Mouse (Mus musculus): ENCODE results near the gene Rpl19.
A peak's percentile ranks its signal among the peaks of the same experiment; 100 is the strongest.

The Rpl19 gene

DNA sequence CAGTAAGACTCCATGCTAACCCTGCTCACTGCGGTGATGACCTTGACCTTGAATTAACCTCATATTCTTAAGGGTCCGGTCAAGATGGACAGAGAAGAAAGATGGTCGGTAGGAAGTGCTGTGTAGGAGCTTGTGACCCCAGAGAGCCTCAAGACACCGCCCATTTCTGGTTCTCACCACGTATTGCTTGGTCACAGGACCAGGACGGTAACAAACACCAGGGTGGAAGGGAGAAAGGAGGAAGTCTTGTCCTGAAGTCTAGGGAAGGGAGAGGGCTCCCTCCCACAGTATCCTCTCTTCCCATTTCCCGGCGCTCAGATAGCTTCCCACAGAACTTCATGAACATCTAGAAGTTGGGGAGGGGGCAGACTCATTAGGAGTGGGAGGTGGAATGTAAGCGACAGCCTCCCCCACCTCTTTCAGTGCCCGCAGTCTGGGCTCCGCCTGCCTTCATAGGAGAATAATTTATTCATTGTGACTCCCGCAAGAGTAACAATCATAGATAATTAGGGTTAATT, 25.2 kb downstream of the Rpl19 start:
- no peak for DNase-seq (ENCODE audit: low read depth in 2 of 2, low spot score in 2 of 2)

DNA sequence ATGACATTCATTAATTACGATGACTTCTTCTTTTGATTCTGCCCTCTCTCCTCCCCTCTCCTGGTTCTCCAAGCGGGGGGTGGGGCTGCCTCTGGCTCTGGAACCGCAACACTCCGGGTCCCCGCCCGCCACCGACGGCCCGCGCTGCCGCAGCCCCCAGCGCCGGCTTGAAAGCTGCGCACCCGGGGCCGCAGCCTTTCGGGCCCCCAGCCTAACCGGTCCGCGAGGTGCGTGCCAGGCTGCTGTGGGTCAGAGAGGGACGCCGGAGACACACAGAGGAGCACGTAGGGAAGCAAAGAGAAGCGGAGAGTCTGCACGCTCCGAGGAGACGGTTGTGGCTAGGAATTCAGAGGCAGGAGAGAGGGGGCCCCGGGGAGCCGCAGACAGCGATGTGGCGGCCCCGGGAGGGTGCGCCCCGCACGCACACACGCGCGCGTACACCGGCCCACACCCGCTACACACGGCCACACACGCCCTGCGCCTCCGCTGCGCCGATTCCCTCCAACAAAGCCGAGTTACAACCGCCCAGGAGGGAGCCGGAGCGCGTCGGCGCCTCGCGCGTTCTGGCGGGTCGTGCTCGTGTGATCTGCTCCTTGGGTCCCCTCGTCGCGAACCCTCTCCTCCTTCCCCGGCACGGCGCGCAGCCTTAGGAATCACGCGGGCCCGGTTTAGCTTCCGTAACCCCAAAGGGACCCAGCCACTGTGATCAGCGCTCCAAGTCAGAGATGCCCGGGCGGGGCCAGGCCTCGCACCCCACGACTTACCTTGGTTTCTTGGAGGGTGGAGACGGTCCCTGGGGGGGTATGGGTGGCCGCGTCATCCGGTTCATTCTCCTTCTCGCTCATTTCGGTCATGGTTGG, 25.8 kb downstream of the Rpl19 start:
- DNase-seq (ENCODE audit: low read depth in 2 of 2, low spot score in 2 of 2): peak; percentile 34 to 61

DNA sequence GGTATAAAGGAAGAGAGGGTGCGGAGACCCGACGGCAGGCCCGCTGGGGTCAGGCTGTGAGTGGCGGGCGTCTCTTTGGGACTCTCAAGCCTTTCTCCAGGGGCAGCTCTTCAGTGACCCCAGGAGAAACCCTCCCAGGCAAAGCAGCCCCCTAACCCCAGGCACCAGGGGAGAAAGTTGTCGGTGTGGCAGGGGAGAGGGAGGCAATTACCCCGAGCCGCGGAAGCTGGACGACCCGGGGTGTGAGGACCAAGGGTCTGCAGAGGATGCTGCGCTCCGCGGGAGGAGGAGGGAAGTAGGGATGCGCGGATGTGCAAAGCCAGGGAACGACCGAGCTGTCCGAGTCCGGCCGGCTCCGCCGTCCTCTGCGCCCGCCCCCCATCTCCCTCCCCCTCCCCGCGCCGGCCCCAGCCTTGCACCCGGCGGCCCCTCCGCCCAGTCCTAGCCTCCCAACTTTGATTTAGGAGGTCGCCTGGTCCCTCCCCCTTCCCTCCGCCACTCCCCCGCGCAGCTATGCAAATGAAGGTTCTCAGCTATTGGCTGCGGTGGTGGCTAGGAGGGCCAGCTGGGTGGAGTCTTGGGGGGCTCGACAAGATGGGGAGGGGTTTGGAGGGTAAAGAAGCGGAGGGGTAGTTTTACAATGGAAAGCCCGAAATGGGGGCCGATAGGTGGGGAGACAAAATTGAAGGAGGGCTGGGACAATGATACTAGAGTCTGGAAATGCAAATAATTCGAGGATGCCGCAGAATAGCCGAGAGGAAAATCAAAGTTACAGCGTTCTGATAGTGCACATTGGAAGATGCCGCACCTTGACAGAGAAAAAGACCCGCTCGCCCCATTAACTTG, 26.7 kb downstream of the Rpl19 start, which contains the start of gene Stac2:
Stac2 (minus strand) TSS at position 474 of the 846 bp plus-strand sequence.
- DNase-seq (ENCODE audit: low read depth in 2 of 2, low spot score in 2 of 2): no peak

- DNase-seq (ENCODE audit: low read depth in 2 of 2, low spot score in 2 of 2): no peak
These were observed 31.0 kb downstream of the Rpl19 start for GRCm38 (mm10) chr11:98057466-98057865.

GRCm38 (mm10) chr11:98057998-98058397, 31.5 kb downstream of the Rpl19 start:
- DNase-seq (ENCODE audit: low read depth in 2 of 2, low spot score in 2 of 2): no peak

GRCm38 (mm10) chr11:98059662-98060061, 33.2 kb downstream of the Rpl19 start:
- DNase-seq (ENCODE audit: low read depth in 2 of 2, low spot score in 2 of 2): no peak

DNA sequence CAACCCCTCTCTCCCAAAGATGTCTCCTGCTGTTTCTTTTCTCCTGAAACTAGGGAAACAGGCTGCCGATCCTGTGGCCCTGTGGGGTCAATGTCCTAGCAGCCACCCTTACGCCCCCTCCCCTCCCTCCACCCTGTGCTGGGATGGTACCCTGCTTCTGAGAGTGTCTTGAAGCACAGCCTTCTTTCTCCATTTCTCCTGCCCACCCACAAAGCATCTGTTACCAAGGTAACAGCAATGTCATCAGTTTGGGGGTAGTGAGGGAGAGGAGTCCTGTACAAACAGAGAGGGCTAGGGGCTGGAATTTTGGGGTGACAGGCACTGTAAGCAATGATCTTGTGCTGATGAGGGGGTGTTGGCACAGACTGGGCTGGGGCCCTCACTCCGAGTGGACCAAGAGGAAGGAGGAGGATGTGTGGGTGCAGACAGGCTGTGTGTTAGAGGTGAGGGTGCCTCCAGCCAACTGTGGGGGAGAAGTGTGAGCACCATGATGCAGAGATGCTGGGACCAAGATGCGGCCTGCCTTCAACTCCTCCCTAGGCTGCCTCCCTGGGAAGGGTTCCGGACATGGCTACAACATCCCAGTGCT, 33.7 kb downstream of the Rpl19 start:
- no peak for DNase-seq (ENCODE audit: low read depth in 2 of 2, low spot score in 2 of 2)

DNA sequence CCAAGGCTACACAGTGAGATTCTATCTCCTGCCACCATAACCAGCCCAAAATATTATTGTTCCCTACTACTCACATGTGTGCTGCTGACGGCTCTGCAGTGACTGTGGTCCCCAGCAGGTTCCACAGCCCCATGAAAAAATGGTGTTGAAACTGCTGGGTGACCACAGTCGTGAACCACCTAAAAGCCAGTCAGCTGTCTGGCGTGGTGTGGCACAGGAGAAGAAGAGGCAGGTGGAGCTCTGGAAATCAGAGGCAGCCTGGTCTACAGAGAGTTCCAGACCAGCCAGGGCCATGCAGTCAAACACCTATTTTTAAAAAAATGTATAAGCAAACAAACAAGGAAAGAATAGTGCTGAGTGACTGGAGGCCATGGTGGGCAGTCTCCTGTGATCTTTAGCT, 34.9 kb downstream of the Rpl19 start:
- DNase-seq (ENCODE audit: low read depth in 2 of 2, low spot score in 2 of 2): no peak

GRCm38 (mm10) chr11:98061904-98062562, 35.5 kb downstream of the Rpl19 start:
- no peak for DNase-seq (ENCODE audit: low read depth in 2 of 2, low spot score in 2 of 2)

DNA sequence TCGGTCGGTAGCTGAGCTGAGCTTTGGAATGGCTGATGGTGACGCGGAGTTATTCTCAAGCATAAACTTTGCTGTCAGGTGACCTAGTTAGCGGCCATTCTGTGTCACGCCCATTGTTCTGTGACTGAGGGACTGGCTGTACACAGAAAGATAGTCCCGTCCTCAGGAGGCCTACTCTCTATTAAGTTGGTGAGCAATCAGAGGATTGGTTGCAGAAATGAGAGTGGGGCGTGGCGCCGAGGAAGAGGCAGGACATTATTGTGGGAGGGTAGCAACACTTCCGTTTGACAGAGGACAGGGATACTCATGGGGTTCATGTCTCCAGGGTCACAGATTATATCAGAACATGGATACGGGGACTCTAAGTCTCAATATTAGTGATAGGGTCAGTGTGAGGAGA, 39.7 kb downstream of the Rpl19 start:
- DNase-seq (ENCODE audit: low read depth in 2 of 2, low spot score in 2 of 2): no peak

DNA sequence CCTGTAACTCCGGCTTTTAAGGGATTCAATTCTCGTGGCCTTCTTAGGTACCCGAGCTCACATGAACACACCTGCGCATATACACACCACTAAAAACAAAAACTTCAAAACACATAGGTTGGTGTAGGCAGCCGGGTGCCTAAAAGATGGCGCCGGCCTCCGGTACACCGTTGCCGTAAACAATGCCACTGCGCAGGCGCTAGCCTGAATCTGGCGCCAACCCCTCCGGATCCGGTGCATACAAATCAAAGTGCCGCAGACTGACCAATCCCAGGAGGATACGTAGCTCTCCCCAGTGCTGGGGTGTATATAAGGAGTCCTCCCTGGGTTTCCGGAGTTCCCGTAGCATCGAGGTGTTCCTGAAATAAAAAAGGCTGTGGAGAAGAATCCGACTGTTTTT, 40.7 kb downstream of the Rpl19 start:
- DNase-seq (ENCODE audit: low read depth in 2 of 2, low spot score in 2 of 2): no peak

GRCm38 (mm10) chr11:98073442-98073841, 46.9 kb downstream of the Rpl19 start:
- no peak for DNase-seq (ENCODE audit: low read depth in 2 of 2, low spot score in 2 of 2)

GRCm38 (mm10) chr11:98075195-98075808, 48.8 kb downstream of the Rpl19 start:
- DNase-seq (ENCODE audit: low read depth in 2 of 2, low spot score in 2 of 2): peak; percentile 84 to 93

GRCm38 (mm10) chr11:98077086-98077485, 50.6 kb downstream of the Rpl19 start:
- DNase-seq (ENCODE audit: low read depth in 2 of 2, low spot score in 2 of 2): no peak
